Mouse (Mus musculus): ENCODE measurements around the gene Dusp5. TPM values are rescaled to one million over a fixed set of nuclear protein-coding genes. Genes with fewer than 3 reads are reported as not detected.
"Not testable (repeated sequence)": the region's sequence is repeated elsewhere in the genome, so short reads cannot be mapped to it uniquely, and the experiment has no call there.

The Dusp5 gene
- polyA plus RNA-seq, 1 experiment from 2014 or later = 5.9 TPM

- peaks cover 10% of the 10 kb centered on the region for H3K4me1 ChIP-seq
- no peaks in the 10 kb centered on the region for H3K9me3 ChIP-seq (replicated peaks)
- H3K4me3 ChIP-seq = no peak overlapping the region
- H3K27ac ChIP-seq = no peak overlapping the region
- ATAC-seq = no peak
- no peaks in the 10 kb centered on the region for H3K36me3 ChIP-seq
- 75% methylated on average over 8 of the region's 8 CpGs for WGBS (ENCODE audit: insufficient replicate concordance)
- H3K4me2 ChIP-seq = no peak overlapping the region
- H3K27me3 ChIP-seq (replicated peaks) = no peaks in the 10 kb centered on the region
- no peak overlapping the region for H3K9ac ChIP-seq
Measured at GRCm38 (mm10) chr19:53499049-53499448, 29.9 kb upstream of the Dusp5 start.

GRCm38 (mm10) chr19:53499451-53499940 is 29.4 kb upstream of the Dusp5 start:
- Histone ChIP-seq H3K9me3 (replicated peaks) (no peaks in the 10 kb centered on the region), H3K36me3 (no peaks in the 10 kb centered on the region), H3K9ac (no peak overlapping the region), H3K27me3 (replicated peaks) (no peaks in the 10 kb centered on the region), H3K4me2 (no peak overlapping the region), H3K27ac (no peak overlapping the region), H3K4me1 (peaks cover 10% of the 10 kb centered on the region), H3K4me3 (no peak overlapping the region)
- ATAC-seq = no peak; the same call in 1 of the 2 replicates
- 72% methylated on average over 4 of the region's 4 CpGs for WGBS (ENCODE audit: insufficient replicate concordance)

GRCm38 (mm10) chr19:53500298-53501006 is 28.5 kb upstream of the Dusp5 start:
- peaks cover 15% of the 10 kb centered on the region for H3K4me1 ChIP-seq
- no peak overlapping the region for H3K4me2 ChIP-seq
- ATAC-seq = no peak
- no peaks in the 10 kb centered on the region for H3K27me3 ChIP-seq (replicated peaks)
- no peak overlapping the region for H3K27ac ChIP-seq
- H3K4me3 ChIP-seq = no peak overlapping the region
- 72% methylated on average over 25 of the region's 25 CpGs for WGBS (ENCODE audit: insufficient replicate concordance)
- no peaks in the 10 kb centered on the region for H3K36me3 ChIP-seq
- no peak overlapping the region for H3K9ac ChIP-seq
- no peaks in the 10 kb centered on the region for H3K9me3 ChIP-seq (replicated peaks)

- H3K9ac ChIP-seq; ATAC-seq; H3K27me3 ChIP-seq (replicated peaks); H3K4me2 ChIP-seq; H3K36me3 ChIP-seq; H3K9me3 ChIP-seq (replicated peaks); H3K27ac ChIP-seq; H3K4me3 ChIP-seq: not testable (repeated sequence)
- H3K4me1 ChIP-seq = peaks cover 20% of the 10 kb centered on the region
- 62% methylated on average over 7 of the region's 7 CpGs for WGBS (ENCODE audit: insufficient replicate concordance)
Measured at GRCm38 (mm10) chr19:53501239-53501638, 27.7 kb upstream of the Dusp5 start.

GRCm38 (mm10) chr19:53501765-53502164 is 27.1 kb upstream of the Dusp5 start:
- no peak overlapping the region for H3K9ac ChIP-seq
- H3K4me1 ChIP-seq = peaks cover 20% of the 10 kb centered on the region
- H3K9me3 ChIP-seq (replicated peaks) = no peaks in the 10 kb centered on the region
- 74% methylated on average over 2 of the region's 2 CpGs for WGBS (ENCODE audit: insufficient replicate concordance)
- H3K27ac ChIP-seq = no peak overlapping the region
- H3K27me3 ChIP-seq (replicated peaks) = no peaks in the 10 kb centered on the region
- no peak overlapping the region for H3K4me3 ChIP-seq
- H3K4me2 ChIP-seq = no peak overlapping the region
- H3K36me3 ChIP-seq = no peaks in the 10 kb centered on the region
- ATAC-seq = no peak

GRCm38 (mm10) chr19:53502891-53503371 is 26.0 kb upstream of the Dusp5 start:
- 51% methylated on average over 9 of the region's 9 CpGs for WGBS (ENCODE audit: insufficient replicate concordance)
- ATAC-seq = no peak
- no peak overlapping the region for H3K9ac ChIP-seq
- no peak overlapping the region for H3K27ac ChIP-seq
- no peak overlapping the region for H3K4me3 ChIP-seq
- H3K27me3 ChIP-seq (replicated peaks) = no peaks in the 10 kb centered on the region
- H3K4me2 ChIP-seq = no peak overlapping the region
- no peaks in the 10 kb centered on the region for H3K36me3 ChIP-seq
- H3K9me3 ChIP-seq (replicated peaks) = no peaks in the 10 kb centered on the region
- H3K4me1 ChIP-seq = peaks cover 30% of the 10 kb centered on the region

GRCm38 (mm10) chr19:53504181-53504580 is 24.7 kb upstream of the Dusp5 start:
- Histone ChIP-seq H3K27ac (no peak overlapping the region), H3K9ac (no peak overlapping the region), H3K27me3 (replicated peaks) (no peaks in the 10 kb centered on the region), H3K9me3 (replicated peaks) (no peaks in the 10 kb centered on the region), H3K36me3 (no peaks in the 10 kb centered on the region), H3K4me1 (peaks cover 34% of the 10 kb centered on the region), H3K4me2 (no peak overlapping the region), H3K4me3 (no peak overlapping the region)
- 57% methylated on average over 7 of the region's 7 CpGs for WGBS (ENCODE audit: insufficient replicate concordance)
- no peak for ATAC-seq

GRCm38 (mm10) chr19:53505728-53506127 is 23.2 kb upstream of the Dusp5 start:
- Histone ChIP-seq H3K27me3 (replicated peaks) (no peaks in the 10 kb centered on the region), H3K27ac (no peak overlapping the region), H3K4me3 (no peak overlapping the region), H3K36me3 (no peaks in the 10 kb centered on the region), H3K4me1 (peaks cover 27% of the 10 kb centered on the region), H3K4me2 (no peak overlapping the region), H3K9me3 (replicated peaks) (no peaks in the 10 kb centered on the region), H3K9ac (no peak overlapping the region)
- no peak for ATAC-seq
- WGBS (ENCODE audit: insufficient replicate concordance) = 71% methylated on average over 10 of the region's 10 CpGs

- ATAC-seq = peak; percentile 54; the same call in 1 of the 2 replicates
- no peak overlapping the region for H3K9ac ChIP-seq
- no peak overlapping the region for H3K4me3 ChIP-seq
- H3K27ac ChIP-seq = peak overlapping the region; percentile 47; the same call in 1 of the 2 replicates
- no peaks in the 10 kb centered on the region for H3K27me3 ChIP-seq (replicated peaks)
- H3K9me3 ChIP-seq (replicated peaks) = no peaks in the 10 kb centered on the region
- WGBS (ENCODE audit: insufficient replicate concordance) = 24% methylated on average over 8 of the region's 8 CpGs
- no peak overlapping the region for H3K4me2 ChIP-seq
- no peaks in the 10 kb centered on the region for H3K36me3 ChIP-seq
- H3K4me1 ChIP-seq = peaks cover 24% of the 10 kb centered on the region
Measured at GRCm38 (mm10) chr19:53507497-53507896, 21.4 kb upstream of the Dusp5 start.

- WGBS (ENCODE audit: insufficient replicate concordance) = 60% methylated on average over 13 of the region's 13 CpGs
- H3K9ac ChIP-seq = no peak overlapping the region
- no peaks in the 10 kb centered on the region for H3K27me3 ChIP-seq (replicated peaks)
- ATAC-seq = no peak
- H3K36me3 ChIP-seq = no peaks in the 10 kb centered on the region
- H3K4me2 ChIP-seq = no peak overlapping the region
- H3K4me3 ChIP-seq = no peak overlapping the region
- no peaks in the 10 kb centered on the region for H3K9me3 ChIP-seq (replicated peaks)
- no peak overlapping the region for H3K27ac ChIP-seq
- peaks cover 14% of the 10 kb centered on the region; the same call in 1 of the 2 replicates for H3K4me1 ChIP-seq
Measured at GRCm38 (mm10) chr19:53511244-53511934, 17.5 kb upstream of the Dusp5 start.

GRCm38 (mm10) chr19:53517370-53518096 is 11.4 kb upstream of the Dusp5 start:
- H3K4me2 ChIP-seq = no peak overlapping the region
- H3K27ac ChIP-seq = no peak overlapping the region
- no peak overlapping the region for H3K4me3 ChIP-seq
- WGBS (ENCODE audit: insufficient replicate concordance) = 61% methylated on average over 18 of the region's 18 CpGs
- peaks cover 28% of the 10 kb centered on the region for H3K4me1 ChIP-seq
- H3K9me3 ChIP-seq (replicated peaks) = no peaks in the 10 kb centered on the region
- H3K36me3 ChIP-seq = no peaks in the 10 kb centered on the region
- H3K27me3 ChIP-seq (replicated peaks) = peaks cover 11% of the 10 kb centered on the region; the same call in 1 of the 2 replicates
- H3K9ac ChIP-seq = no peak overlapping the region
- no peak for ATAC-seq

- Histone ChIP-seq H3K9me3 (replicated peaks) (no peaks in the 10 kb centered on the region), H3K4me1 (peaks cover 28% of the 10 kb centered on the region), H3K4me3 (no peak overlapping the region), H3K9ac (no peak overlapping the region), H3K36me3 (no peaks in the 10 kb centered on the region), H3K27ac (no peak overlapping the region), H3K27me3 (replicated peaks) (peaks cover 11% of the 10 kb centered on the region; the same call in 1 of the 2 replicates), H3K4me2 (peak overlapping the region; percentile 7; the same call in 1 of the 2 replicates)
- no peak for ATAC-seq
- WGBS (ENCODE audit: insufficient replicate concordance) = 25% methylated on average over 8 of the region's 8 CpGs
Measured at GRCm38 (mm10) chr19:53519549-53519948, 9.4 kb upstream of the Dusp5 start.

Data from liver, embryonic 12.5 days (tissue).